Mouse (Mus musculus) testis, adult 2 months (tissue): ENCODE data around the gene Cfap61.

Experiments
- CTCF ChIP-seq: fragments of 200-500 bp; IDR thresholded peaks from 2 replicates; pipeline ENCODE4 v1.5.1; 2012; ENCODE audit warnings: low read depth, mild to moderate bottlenecking, inconsistent platforms, low read length, moderate library complexity; ENCODE audit not compliant: control insufficient read depth, insufficient read depth, insufficient replicate concordance
- POLR2A ChIP-seq: fragments of 200-500 bp; IDR thresholded peaks from 2 replicates; pipeline ENCODE4 v1.6.1; 2012; ENCODE audit warnings: low read depth, mild to moderate bottlenecking, inconsistent platforms, low read length, moderate library complexity; ENCODE audit not compliant: control insufficient read depth

DNA sequence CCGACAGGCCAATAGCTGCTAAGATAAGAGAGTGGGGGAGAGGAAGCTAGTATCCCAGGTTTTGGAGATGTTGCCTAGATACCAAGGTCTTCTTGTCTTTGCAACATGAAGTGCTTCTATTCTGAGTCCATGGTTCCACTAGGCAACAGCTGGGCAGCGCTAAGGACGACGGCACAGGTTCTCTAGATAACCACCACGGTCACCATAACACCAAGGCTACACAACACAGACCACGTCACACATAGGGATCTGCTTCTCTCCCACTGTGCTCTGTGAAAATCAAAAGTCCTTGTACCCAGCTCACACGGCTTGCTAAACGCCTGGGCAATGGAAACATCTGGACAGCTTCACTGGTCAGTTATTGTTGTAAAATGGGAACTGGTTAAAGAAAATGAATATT, 2.4 kb downstream of the Cfap61 start:
- TF ChIP-seq CTCF (no peak), POLR2A (no peak)
